Mouse (Mus musculus): Measurements from ENCODE around the gene Lypd9.
"Not testable (repeated sequence)": the region's sequence is repeated elsewhere in the genome, so short reads cannot be mapped to it uniquely, and the experiment has no call there.

Lypd9 gene

DNA sequence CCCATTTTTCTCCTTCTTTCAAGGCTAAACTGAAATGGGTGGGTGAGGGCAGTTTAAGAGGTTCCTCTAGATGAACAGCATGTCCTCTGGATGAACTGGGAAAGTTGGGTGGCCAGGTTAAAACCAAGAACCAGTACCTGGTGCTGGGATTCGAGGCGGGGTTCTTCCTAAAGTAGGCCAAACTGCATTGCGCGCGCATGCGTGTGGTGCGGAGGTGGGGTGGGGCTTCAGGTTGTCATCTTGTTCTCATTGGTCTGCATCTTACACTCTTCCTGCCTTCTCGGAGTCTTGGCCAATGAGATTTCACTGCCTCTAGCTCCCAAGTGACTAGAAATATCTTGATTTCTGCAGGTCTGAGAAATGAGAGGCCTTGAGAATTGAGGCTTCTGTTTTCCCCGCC is at the start of gene Lypd9:
Gene Lypd9, minus strand, starts transcription at position 165 of the 400 bp plus-strand sequence.
- no peak for DNase-seq (ENCODE audit: low spot score)

DNA sequence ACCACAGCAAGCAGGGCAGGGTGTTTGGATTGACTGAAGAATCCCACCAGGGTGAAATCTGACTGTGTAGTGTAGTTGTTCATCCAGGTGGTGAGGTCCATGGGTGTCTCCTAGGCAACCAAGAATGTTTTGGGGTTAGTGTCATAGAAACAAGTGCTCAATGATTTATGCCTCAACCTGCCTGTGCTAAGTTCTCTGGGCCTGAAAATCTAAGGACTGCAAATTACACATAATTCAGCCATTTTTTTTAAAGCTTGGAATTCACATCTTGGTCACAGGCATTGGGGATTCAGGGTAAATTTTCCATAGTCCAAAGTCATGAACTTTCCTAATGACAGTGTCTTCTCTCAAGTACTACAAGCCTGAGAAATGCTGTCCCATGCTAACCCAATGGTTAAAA is 49.7 kb upstream of the Lypd9 start, which contains the start of gene Olfr331:
Gene Olfr331, minus strand, starts transcription at position 101 of the 400 bp plus-strand sequence.
- DNase-seq (ENCODE audit: low spot score) = not testable (repeated sequence)

DNA sequence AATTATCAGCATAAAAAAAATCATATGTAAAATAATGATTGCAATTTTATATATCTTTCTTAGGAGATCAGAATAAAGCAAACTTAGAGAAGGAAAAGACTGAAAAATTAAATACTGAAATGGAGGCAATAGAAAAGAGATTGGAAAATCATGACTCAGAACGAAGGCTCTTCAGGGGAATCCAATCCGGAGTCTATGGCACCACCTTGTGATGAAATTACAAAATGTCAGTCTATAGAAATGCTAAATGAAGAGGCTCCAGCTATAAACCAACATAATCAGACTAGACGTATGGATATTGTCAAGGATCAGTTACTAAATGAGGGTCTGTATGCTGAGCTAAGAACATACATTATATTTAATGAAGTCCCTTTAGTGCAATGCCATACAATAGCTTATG is 46.6 kb upstream of the Lypd9 start:
- DNase-seq (ENCODE audit: low spot score) = no peak

DNA sequence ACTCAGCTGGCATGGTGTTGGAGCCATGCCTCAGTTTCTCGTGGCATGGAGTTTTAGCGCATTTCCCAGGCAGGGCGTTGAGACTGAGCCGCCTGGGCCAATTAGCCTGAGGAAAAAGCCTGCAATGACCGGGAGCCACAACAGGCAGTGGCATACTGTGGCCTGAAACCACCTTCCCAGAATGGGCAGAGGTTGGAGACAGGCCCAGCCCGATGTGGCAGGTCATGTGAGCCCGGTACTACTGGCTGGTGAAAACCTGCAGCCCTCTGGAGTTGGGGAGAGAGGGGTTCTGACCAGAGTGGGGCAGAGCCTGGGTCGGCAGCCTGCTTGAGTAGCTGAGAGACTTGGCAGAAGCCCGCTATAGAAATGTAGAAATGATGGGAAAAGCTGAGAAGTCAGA is 46.0 kb upstream of the Lypd9 start:
- DNase-seq (ENCODE audit: low spot score) = no peak

DNA sequence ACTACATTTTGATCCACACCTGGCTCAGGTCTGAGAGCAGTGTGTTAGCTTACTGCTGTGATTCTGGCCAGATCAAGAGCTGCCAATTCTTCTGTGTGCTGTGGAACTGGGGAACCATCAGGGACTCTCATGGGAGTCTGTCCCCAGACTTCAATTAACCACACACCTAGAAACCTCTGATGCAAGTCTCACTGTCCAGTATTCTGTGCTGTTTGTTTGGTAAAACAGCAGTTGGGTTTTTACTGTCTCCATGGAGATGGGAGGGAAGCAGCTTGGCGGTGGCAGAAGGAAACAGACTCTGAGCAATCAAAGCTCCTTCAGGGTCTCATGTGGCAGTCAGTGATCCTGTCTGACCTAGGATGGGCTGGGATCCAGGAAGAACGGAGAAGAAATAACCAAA is 39.7 kb upstream of the Lypd9 start, which contains the start of gene Olfr332:
Gene Olfr332, minus strand, starts transcription at position 101 of the 400 bp plus-strand sequence.
- DNase-seq (ENCODE audit: low spot score) = no peak

DNA sequence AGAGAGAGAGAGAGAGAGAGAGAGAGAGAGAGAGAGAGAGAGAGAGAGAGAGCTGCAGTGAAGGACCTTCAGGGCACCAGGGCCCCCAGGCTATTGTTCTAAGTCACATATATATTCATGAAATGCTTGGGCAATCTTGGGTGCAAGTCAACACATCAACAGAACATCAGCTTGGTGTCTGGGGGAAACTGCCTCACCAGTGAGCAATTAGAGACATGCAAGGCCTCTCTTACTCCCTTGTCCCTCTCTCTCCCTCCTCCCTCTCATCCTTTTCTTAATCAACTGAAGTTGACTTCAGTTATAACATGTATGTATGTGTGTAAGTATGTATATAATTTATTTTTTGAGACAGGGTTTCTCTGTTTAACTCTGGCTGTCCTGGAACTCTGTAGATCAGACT is 9.4 kb upstream of the Lypd9 start, which contains the start of gene Olfr30:
Gene Olfr30, minus strand, starts transcription at position 101 of the 400 bp plus-strand sequence.
- DNase-seq (ENCODE audit: low spot score) = no peak

DNA sequence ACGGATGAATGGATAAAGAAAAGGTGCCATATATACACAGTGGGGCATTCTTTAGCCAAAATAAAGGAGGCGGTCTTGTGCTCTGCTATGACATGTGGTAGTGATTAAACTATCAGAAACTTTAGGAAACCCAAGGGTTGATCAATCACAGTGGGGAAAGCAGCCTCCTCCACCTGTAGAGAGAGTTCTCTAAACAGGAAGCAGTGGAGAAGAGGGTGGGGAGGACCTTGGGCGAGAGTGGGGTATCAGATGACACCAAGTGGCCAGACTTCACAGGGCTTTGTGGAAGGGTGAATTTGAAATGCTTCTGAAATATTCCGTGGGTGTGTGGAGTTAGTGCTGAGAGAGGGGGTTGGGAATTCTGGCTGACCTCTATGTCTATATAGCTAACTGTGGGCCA is 869 bp upstream of the Lypd9 start:
- no peak for DNase-seq (ENCODE audit: low spot score)

DNA sequence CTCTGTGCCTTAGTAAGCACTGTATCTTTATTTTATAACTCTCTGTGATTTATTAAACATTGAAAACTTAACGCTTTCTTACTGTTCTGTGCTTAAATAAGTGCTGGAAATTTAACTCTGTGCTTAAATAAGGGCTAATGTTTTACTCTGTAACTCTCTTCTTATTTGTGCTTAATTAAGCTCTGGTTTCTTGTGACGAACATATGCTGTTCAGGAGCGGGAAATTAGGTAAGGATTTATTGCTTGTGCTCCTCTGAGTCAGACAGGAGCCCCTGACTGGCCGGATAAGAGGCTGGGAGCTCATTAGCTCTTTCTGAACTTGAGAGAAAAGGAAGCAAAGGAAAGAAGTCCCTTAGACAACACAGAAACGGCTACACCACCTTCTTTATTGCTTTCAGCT is 14.9 kb downstream of the Lypd9 start:
- DNase-seq (ENCODE audit: low spot score) = no peak

DNA sequence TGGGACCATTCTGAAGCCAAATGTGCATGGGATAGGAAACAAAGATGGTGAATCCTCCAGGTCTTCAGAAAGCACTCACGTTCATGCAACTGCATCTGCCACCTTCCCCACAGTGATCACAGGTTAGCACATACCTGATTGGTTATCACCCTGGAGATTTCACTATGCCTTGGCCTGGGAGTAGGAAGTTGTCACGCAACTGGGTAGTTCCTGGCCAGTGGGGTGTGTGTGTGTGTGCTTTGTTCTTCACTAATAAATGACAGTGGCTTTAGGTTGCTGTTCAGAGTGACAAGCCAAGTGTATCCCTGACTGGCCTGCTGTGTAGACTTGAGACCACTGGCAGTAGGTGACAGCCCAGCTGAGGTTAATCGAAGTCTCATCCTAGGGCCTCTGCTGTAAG is 20.5 kb downstream of the Lypd9 start, which contains the start of gene Gm12253:
Gene Gm12253, plus strand, starts transcription at position 301 of the 400 bp plus-strand sequence.
- DNase-seq (ENCODE audit: low spot score) = no peak

DNA sequence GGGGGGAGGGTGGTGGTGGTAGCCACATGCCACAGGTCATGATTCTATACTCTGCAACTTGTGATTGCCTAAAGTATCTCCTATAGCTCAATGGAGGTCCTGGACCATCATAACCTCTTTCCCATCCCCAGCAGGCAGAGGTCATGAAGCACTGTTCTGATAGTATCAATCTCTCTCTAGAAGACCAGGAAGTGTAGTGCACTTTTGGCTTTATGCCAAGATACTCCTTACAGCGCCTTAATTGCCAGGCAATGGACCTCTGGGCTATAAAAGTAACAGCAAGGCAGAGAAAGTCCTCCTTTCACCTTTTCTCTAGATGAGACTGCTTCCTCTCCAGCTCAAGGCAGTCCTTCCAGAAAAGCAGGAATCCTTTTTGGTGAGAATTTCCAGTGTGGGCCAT is 31.9 kb downstream of the Lypd9 start, which contains the start of gene 1810065E05Rik:
Gene 1810065E05Rik, plus strand, starts transcription at position 297 of the 400 bp plus-strand sequence.
- no peak for DNase-seq (ENCODE audit: low spot score)

DNA sequence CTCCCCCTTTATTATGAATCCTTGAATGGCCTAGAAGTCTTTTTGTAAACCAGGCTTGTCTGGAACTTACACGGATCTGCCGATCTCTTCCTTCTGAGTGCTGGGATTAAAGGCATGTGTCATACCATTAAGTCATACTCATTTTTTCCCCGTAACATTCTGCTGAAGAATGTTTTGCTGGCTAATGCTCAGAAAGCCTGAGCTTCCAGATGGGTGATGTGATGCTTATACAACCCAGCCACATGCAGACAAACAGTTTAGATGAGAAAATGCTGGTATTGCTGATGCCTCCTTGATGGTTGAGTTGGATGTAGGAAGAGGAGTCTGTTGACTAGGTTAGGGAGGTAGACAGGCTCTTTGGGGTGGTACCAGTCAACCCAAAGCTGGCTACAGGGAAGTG is 34.4 kb downstream of the Lypd9 start:
- no peak for DNase-seq (ENCODE audit: low spot score)

DNA sequence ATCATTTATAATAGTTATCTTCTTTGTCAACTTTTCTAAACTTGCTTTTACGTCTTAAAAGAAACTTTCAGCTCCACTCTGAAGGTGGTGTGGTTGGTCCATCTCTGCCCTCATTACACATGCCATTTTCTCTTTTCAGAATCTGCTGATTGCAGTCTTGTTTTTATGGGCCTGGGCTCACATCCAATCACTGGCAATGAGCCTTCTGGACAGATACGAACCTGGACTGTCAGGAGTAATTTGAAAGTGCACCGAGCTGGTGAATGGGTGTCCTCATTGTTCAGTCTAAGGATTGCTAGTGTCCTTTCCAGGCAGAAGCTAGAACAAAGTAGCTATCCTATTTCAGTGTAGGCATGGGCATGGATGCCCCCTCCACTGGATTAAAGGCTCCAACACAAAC is 44.7 kb downstream of the Lypd9 start:
- DNase-seq (ENCODE audit: low spot score) = no peak

DNA sequence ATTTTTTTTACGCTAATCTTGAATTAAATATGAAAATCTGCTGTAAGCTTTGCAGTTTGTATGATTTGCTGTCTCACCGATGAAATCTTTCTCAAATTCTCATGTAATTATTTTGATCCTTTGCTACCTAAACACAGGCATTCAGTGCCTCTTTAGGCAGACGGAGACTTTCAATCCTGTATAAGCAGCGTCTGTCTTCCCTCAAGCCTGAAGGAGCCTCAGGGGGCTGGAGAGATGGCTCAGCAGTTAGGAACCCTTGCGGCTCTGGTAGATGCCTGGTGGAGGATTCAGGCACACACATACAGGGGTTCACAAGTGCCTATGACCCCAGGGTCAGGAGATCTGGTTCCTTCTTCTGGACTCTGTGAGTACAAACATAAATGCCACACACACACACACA is 52.1 kb downstream of the Lypd9 start:
- no peak for DNase-seq (ENCODE audit: low spot score)

DNA sequence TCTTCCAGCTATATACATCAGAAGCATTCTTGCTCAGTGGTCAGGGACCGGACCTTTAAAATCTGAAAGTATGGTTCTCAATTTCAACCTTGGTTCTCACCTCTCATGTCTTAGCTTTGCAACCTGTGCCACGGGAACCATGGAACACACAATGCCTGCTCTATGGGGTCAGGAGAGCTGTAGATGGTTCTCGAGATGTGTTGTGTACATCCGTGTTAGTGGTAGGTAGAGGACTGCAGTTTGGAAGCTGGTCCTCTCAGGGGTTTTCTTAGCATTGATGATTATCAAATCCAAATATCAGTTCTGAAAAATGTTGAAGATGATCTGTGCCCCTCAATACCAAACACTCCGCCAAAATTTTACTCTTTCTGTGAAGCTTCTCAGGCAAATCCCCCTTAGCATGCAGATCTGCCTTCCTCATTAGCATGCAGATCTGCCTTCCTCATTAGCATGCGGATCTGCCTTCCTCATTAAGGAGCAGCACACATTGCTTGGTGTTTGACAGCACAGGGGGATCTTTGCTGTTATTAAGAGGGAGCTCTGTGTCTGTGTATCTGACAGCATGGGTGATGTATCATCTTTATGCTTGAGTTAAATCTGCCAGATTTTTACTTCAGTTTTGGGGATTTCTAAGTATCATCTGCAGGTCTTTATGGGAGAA is 52.6 kb downstream of the Lypd9 start:
- DNase-seq (ENCODE audit: low spot score) = no peak
